In the genomic region with DNA sequence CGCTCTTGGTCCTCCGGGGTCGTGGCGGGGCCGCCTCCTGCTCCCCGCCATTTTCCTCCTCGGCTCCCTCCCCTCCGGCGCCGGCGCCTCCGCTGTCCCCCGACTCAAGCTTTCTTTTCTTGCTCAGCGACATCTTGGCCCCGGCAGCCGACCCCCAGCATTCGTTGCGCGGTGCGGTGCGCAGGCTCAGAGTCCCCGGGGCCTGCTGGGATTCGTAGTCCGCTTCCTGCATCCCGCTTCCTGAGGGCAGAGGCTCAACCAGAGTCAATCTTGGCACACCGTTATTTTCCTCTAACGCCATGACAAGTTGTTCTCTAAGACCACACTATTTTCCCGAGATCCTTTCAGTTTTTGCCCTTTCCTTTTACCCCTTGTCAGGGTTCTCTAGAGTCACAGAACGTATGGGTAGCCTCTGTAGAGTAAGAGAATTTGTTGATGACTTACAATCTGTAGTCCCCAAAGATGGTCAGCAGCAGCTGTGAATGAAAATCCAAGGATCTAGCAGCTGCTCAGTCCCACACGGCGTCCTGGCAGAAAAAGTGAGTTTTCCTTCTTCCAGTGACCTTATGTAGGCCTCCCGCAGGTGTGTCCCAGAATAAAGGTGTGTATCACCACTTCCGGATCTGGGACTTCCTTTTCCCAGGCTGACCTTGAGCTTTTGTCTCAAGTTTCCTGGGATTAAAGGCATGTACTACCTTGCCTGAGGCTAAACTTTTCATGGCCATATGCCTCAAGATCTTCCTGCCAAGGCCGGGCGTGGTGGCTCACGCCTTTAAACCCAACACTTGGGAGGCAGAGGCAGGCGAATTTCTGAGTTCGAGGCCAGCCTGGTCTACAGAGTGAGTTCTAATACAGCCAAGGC, we compare ENCODE assay signal across 8 mouse cellular contexts. TPM values are rescaled to one million over a fixed set of nuclear protein-coding genes. Genes with fewer than 3 reads are reported as not detected.
DNase-seq lines count a peak whose midpoint lies in the region; ATAC-seq lines count a peak whose summit lies in the region.

A gene (minus strand): TSS at position 160 of the 862 bp plus-strand sequence.

- peak; percentile 88 for DNase-seq in adrenal gland, adult 8-10 months
- DNase-seq in embryo, embryonic 10.5 days (ENCODE audit: low spot score), result peak; percentile 93
- DNase-seq in gastrocnemius, postnatal 10 days, result peak; percentile 85
- peak; percentile 89 for DNase-seq in induced T-regulatory cell, adult 2 months (ENCODE audit: low read depth)
- peak; percentile 81 to 82 for DNase-seq in left cerebral cortex, adult 8-10 months (ENCODE audit: low spot score in 2 of 2)
- peak; percentile 90 for DNase-seq in right cerebral cortex, postnatal 36 days (ENCODE audit: low spot score in 2 of 2)
- DNase-seq in yolk sac, embryonic 10.5 days (ENCODE audit: low spot score), result peak; percentile 87

- peak; percentile 85 for ATAC-seq in megakaryocyte, adult 5-6 weeks (ENCODE audit: poor library complexity, severe bottlenecking)

RNA-seq across cellular contexts. Expression of the gene that starts here (rescaled TPM):
- 10 to 100 TPM; 11.3 to 13.0 (median 12.6) TPM for total RNA-seq in adrenal gland, adult 8-10 months (2022)
- 1 to 10 TPM; 5.2 to 5.6 TPM for total RNA-seq in gastrocnemius, postnatal 10 days (2021)
- 10 to 100 TPM; 10.8 to 14.0 (median 12.5) TPM for total RNA-seq in left cerebral cortex, adult 8-10 months (2022)
- 6.0 and 8.5 TPM in 2 replicates for total RNA-seq in megakaryocyte, adult 5-6 weeks (2015)
- 5.4 and 6.9 TPM in 2 replicates for total RNA-seq in megakaryocyte, adult 5-6 weeks (2017)

Comparison
In these comparisons a context has a peak if more than half of its experiments do, and no peak if none do; other contexts are left out.
1. Peak in every context shown above with its lines: DNase-seq and ATAC-seq.